Mouse (Mus musculus): ENCODE results near the gene Ccdc14. TPM values are rescaled to one million over a fixed set of nuclear protein-coding genes. Genes with fewer than 3 reads are reported as not detected.
A peak's percentile ranks its signal among the peaks of the same experiment; 100 is the strongest.
"Not testable (repeated sequence)": the region's sequence is repeated elsewhere in the genome, so short reads cannot be mapped to it uniquely, and the experiment has no call there.

Ccdc14 gene
- polyA plus RNA-seq, 2 experiments, result 3.2 to 3.3 TPM

GRCm38 (mm10) chr16:34706019-34706418, 15.6 kb downstream of the Ccdc14 start:
- no peak for ATAC-seq (ENCODE audit: insufficient read depth)
- no peak for DNase-seq (ENCODE audit: low read depth in 3 of 3, low spot score in 3 of 3)
- Histone ChIP-seq H3K4me3 (ENCODE audit: insufficient read depth in 1 of 2, low read depth in 2 of 2, low read length in 2 of 2) (no peak overlapping the region), H3K9ac (replicated peaks) (no peak overlapping the region), H3K27me3 (ENCODE audit: control insufficient read depth, insufficient read depth, low read length) (no peaks in the 10 kb centered on the region), H3K27ac (no peak overlapping the region), H3K4me2 (ENCODE audit: low read depth) (no peak overlapping the region), H3K9me3 (ENCODE audit: control insufficient read depth, low read length) (no peaks in the 10 kb centered on the region), H3K4me1 (replicated peaks; ENCODE audit: control insufficient read depth in 2 of 2, insufficient read depth in 2 of 2, low read length in 1 of 2) (no peaks in the 10 kb centered on the region), H3K36me3 (replicated peaks; ENCODE audit: control insufficient read depth, insufficient read depth, low read depth) (peaks cover 3% of the 10 kb centered on the region; the same call in 1 of the 2 replicates)
- no peak for TF ChIP-seq CTCF (IDR thresholded peaks at IDR 0.05; ENCODE audit: low read depth)
- WGBS (ENCODE audit: insufficient replicate concordance), result 65% methylated on average over 2 of the region's 2 CpGs

DNA sequence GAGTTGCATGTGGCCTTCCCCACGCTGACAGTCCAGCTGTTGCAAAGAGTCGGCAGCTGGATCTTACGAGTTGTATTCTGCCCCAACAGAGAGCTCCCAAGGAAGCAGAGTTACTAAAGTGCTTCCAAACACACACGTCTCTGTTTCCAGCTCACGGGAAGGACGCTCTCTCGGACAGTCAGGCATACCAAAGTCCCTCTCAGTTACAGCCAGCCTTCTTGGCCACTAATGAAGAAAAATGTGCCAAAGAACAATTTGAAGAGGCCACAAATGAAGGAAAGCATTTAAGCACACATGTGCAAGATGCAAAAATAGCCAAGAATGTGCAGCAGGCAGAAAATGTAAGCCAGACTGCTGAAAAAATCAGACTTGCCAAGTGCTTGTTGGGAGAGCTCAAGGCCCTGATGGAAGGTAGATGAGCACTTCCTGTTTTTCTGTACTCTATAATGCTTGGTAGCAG, 16.1 kb downstream of the Ccdc14 start:
- H3K27ac ChIP-seq, result no peak overlapping the region
- H3K27me3 ChIP-seq (ENCODE audit: control insufficient read depth, insufficient read depth, low read length), result no peaks in the 10 kb centered on the region
- no peak overlapping the region for H3K9ac ChIP-seq (replicated peaks)
- DNase-seq (ENCODE audit: low read depth in 3 of 3, low spot score in 3 of 3) (no peak), ATAC-seq (ENCODE audit: insufficient read depth) (no peak)
- peaks cover 3% of the 10 kb centered on the region; the same call in 1 of the 2 replicates for H3K36me3 ChIP-seq (replicated peaks; ENCODE audit: control insufficient read depth, insufficient read depth, low read depth)
- no peak overlapping the region for H3K4me2 ChIP-seq (ENCODE audit: low read depth)
- H3K4me1 ChIP-seq (replicated peaks; ENCODE audit: control insufficient read depth in 2 of 2, insufficient read depth in 2 of 2, low read length in 1 of 2), result no peaks in the 10 kb centered on the region
- TF ChIP-seq EP300 (IDR thresholded peaks at IDR 0.05; ENCODE audit: low read depth) (no peak), CTCF (IDR thresholded peaks at IDR 0.05; ENCODE audit: low read depth) (no peak)
- WGBS (ENCODE audit: insufficient replicate concordance), result 85% methylated on average over 7 of the region's 7 CpGs
- H3K9me3 ChIP-seq (ENCODE audit: control insufficient read depth, low read length), result no peaks in the 10 kb centered on the region
- no peak overlapping the region for H3K4me3 ChIP-seq (ENCODE audit: insufficient read depth in 1 of 2, low read depth in 2 of 2, low read length in 2 of 2)

DNA sequence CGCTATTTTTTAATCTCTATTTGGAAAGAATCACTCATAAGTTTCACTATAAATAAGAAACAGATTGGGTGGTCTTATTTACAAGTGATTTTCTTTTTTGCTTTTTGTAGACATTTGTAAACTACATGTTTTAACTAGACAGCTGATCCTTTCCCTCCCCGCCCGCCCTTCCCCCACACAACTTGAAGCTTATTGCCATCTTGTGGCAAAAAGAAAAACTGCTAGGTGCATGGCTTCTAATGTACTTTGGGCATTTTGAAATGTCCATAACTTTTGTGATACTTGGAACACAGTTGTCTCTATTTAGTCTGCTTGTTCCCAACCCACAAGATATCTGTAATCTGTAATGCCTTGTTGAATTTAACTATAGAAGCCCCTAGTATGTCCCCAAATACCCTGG, 21.1 kb downstream of the Ccdc14 start:
- TF ChIP-seq CTCF (IDR thresholded peaks at IDR 0.05; ENCODE audit: low read depth) (peak; percentile 47), EP300 (IDR thresholded peaks at IDR 0.05; ENCODE audit: low read depth) (no peak)
- WGBS (ENCODE audit: insufficient replicate concordance), result 78% methylated on average over 3 of the region's 3 CpGs
- DNase-seq (ENCODE audit: low read depth in 3 of 3, low spot score in 3 of 3), result no peak

DNA sequence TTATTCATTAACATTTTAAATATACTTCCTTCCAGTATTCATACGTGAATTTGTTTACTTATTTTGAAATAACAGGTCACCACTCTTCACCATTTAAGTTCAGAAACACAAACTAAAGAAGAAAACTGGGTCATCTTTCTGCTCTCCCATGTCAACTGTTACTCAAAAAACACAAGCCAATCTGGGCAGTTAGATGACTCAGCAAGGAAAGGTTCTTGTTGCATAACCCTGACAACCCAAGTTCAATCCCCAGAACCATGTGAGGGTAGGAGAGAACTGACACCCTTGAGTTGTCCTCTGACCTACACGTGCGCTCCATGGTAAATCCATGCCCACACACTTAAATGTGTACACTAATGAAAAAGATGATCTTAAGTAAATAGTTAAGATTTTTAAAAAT, 34.7 kb downstream of the Ccdc14 start:
- 81% methylated on average over 3 of the region's 3 CpGs for whole genome bisulfite sequencing (ENCODE audit: insufficient replicate concordance)
- no peaks in the 10 kb centered on the region for H3K27me3 ChIP-seq (ENCODE audit: control insufficient read depth, insufficient read depth, low read length)
- TF ChIP-seq EP300 (IDR thresholded peaks at IDR 0.05; ENCODE audit: low read depth), result no peak
- TF ChIP-seq CTCF (IDR thresholded peaks at IDR 0.05; ENCODE audit: low read depth), result no peak
- no peaks in the 10 kb centered on the region for H3K4me1 ChIP-seq (replicated peaks; ENCODE audit: control insufficient read depth in 2 of 2, insufficient read depth in 2 of 2, low read length in 1 of 2)
- no peak overlapping the region for H3K27ac ChIP-seq
- no peak overlapping the region for H3K4me3 ChIP-seq (ENCODE audit: insufficient read depth in 1 of 2, low read depth in 2 of 2, low read length in 2 of 2)
- ATAC-seq (ENCODE audit: insufficient read depth) (no peak), DNase-seq (ENCODE audit: low read depth in 3 of 3, low spot score in 3 of 3) (no peak)
- H3K36me3 ChIP-seq (replicated peaks; ENCODE audit: control insufficient read depth, insufficient read depth, low read depth), result no peaks in the 10 kb centered on the region; the same call in 1 of the 2 replicates
- H3K9me3 ChIP-seq (ENCODE audit: control insufficient read depth, low read length), result no peaks in the 10 kb centered on the region
- no peak overlapping the region for H3K9ac ChIP-seq (replicated peaks)
- no peak overlapping the region for H3K4me2 ChIP-seq (ENCODE audit: low read depth)

More for the DNA sequence above, 21.1 kb downstream of the Ccdc14 start:
- H3K36me3 ChIP-seq (replicated peaks; ENCODE audit: control insufficient read depth, insufficient read depth, low read depth), result peaks cover under 1% of the 10 kb centered on the region; the same call in 1 of the 2 replicates
- no peaks in the 10 kb centered on the region for H3K9me3 ChIP-seq (ENCODE audit: control insufficient read depth, low read length)
- H3K4me1 ChIP-seq (replicated peaks; ENCODE audit: control insufficient read depth in 2 of 2, insufficient read depth in 2 of 2, low read length in 1 of 2), result no peaks in the 10 kb centered on the region
- ATAC-seq (ENCODE audit: insufficient read depth), result no peak
- H3K4me2 ChIP-seq (ENCODE audit: low read depth), result no peak overlapping the region
- no peak overlapping the region for H3K4me3 ChIP-seq (ENCODE audit: insufficient read depth in 1 of 2, low read depth in 2 of 2, low read length in 2 of 2)
- H3K9ac ChIP-seq (replicated peaks), result no peak overlapping the region
- H3K27me3 ChIP-seq (ENCODE audit: control insufficient read depth, insufficient read depth, low read length), result no peaks in the 10 kb centered on the region
- no peak overlapping the region for H3K27ac ChIP-seq

DNA sequence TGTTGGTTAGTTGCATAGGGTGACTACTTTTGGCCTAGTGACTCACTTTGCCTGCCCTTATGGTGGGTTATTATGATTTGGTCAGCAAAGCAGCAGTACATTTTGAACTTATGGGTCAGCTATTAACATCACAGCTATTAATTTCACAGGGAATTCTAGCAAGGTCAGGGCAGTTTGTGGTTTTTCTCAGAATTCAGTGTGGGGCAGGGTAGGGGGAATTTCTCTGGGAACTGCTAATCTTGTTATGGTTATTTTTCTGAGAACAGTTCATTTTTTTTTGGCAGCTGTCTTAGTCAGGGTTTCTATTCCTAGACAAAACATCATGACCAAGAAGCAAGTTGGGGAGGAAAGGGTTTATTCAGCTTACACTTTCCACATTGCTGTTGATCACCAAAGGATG, 38.2 kb downstream of the Ccdc14 start:
- H3K4me3 ChIP-seq (ENCODE audit: insufficient read depth in 1 of 2, low read depth in 2 of 2, low read length in 2 of 2); H3K9me3 ChIP-seq (ENCODE audit: control insufficient read depth, low read length); H3K27ac ChIP-seq; H3K27me3 ChIP-seq (ENCODE audit: control insufficient read depth, insufficient read depth, low read length); H3K4me2 ChIP-seq (ENCODE audit: low read depth); DNase-seq (ENCODE audit: low read depth in 3 of 3, low spot score in 3 of 3); H3K4me1 ChIP-seq (replicated peaks; ENCODE audit: control insufficient read depth in 2 of 2, insufficient read depth in 2 of 2, low read length in 1 of 2); H3K36me3 ChIP-seq (replicated peaks; ENCODE audit: control insufficient read depth, insufficient read depth, low read depth); ATAC-seq (ENCODE audit: insufficient read depth); H3K9ac ChIP-seq (replicated peaks): not testable (repeated sequence)
